8 mouse cellular contexts compared by ENCODE assay signal in the genomic region with DNA sequence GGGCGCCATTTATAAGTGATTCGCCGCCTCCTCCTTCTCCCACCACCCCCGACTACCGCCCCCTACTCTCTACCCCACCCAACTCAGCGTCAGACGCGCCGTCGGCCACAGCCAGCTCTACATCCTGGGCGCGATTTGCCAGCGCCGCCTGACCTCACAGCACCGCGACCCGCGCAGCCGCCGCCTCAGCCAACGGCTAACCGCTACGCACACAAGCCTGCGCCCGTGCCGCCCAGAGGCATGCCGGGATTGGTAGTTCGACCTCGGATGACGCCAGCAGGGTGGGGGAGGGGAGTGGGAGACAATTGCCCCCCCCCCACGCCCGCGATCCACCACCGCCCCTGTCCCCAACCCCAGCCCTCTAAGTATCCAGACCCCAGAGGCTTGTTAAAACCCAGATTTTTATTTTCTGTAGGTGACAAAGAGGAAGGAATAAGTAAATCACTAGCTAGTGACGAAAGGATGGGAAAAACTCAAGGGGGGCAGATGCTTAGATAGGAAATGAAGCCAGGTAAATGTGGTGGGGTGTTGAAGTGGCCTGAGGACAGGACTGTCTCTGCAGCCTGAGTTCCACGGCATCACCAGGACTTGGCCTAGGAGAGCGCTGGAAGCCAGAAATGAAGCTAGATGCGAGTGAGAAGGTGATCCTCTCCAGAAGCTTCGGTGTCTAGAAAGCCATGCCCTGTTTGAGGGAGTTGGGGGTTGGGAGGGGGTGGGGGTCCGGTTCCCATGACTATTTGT. TPM values are rescaled to one million over a fixed set of nuclear protein-coding genes. Genes with fewer than 3 reads are reported as not detected.
DNase-seq lines count a peak whose midpoint lies in the region; ATAC-seq lines count a peak whose summit lies in the region.

A gene (minus strand): TSS at position 208 of the 741 bp plus-strand sequence.

- ATAC-seq in intestine, embryonic 14.5 days (replicated peaks; ENCODE audit: low FRiP score, low TSS enrichment, low read depth), result peak; percentile 98

- H3K27me3 ChIP-seq in intestine, embryonic 14.5 days (replicated peaks; ENCODE audit: control insufficient read depth, insufficient read depth, low read length), result no peaks in the 10 kb centered on the region

- intact Hi-C loops in gastrocnemius, postnatal 14 days (cut with DNase I; ENCODE audit: low total_unique reads), result no loop called here
- intact Hi-C loops in left cerebral cortex, postnatal 14 days (cut with DNase I), result no loop called here

- H3K36me3 ChIP-seq in intestine, embryonic 14.5 days (ENCODE audit: control insufficient read depth, insufficient read depth, low read length), result no peaks in the 10 kb centered on the region

- 1% methylated on average over 36 of the region's 40 CpGs for WGBS in intestine, embryonic 14.5 days

- peak; percentile 98 for DNase-seq in adrenal gland, adult (ENCODE audit: inconsistent age in 2 of 2, low spot score in 1 of 2)
- peak; percentile 96 for DNase-seq in embryo, embryonic 10.5 days (ENCODE audit: low spot score)
- peak; percentile 98 for DNase-seq in gastrocnemius, postnatal 14 days
- peak; percentile 95 for DNase-seq in intestine, embryonic 14.5 days (ENCODE audit: low spot score)
- peak; percentile 99 for DNase-seq in left cerebral cortex, postnatal 14 days (ENCODE audit: low spot score in 2 of 2)
- peak; percentile 97 for DNase-seq in mesoderm, embryonic 11.5 days (ENCODE audit: low read depth, low spot score)
- DNase-seq in right cerebral cortex, postnatal 36 days (ENCODE audit: low spot score in 2 of 2), result peak; percentile 98
- DNase-seq in yolk sac, embryonic 10.5 days (ENCODE audit: low spot score), result peak; percentile 97

- H3K27ac ChIP-seq in intestine, embryonic 14.5 days (ENCODE audit: low read depth), result peak within 1 kb of the TSS; percentile 99

- peak within 1 kb of the TSS; percentile 87 for H3K4me2 ChIP-seq in intestine, embryonic 14.5 days (ENCODE audit: low read length)

- H3K9me3 ChIP-seq in intestine, embryonic 14.5 days (ENCODE audit: control insufficient read depth, low read length), result no peaks in the 10 kb centered on the region

- peak within 1 kb of the TSS; percentile 97 for H3K4me3 ChIP-seq in intestine, embryonic 14.5 days (ENCODE audit: low read depth, low read length)

- peaks cover 18% of the 10 kb centered on the region for H3K4me1 ChIP-seq in intestine, embryonic 14.5 days (replicated peaks; ENCODE audit: control insufficient read depth, insufficient read depth, low read length)

- peak within 1 kb of the TSS; percentile 99 for H3K9ac ChIP-seq in intestine, embryonic 14.5 days (ENCODE audit: low read length)

RNA-seq across cellular contexts. Expression of the gene that starts here (rescaled TPM):
- total RNA-seq in gastrocnemius, postnatal 14 days (2021), result 100 to 1,000 TPM; 156 to 165 TPM
- 414 and 456 TPM in 2 replicates for polyA plus RNA-seq in intestine, embryonic 14.5 days (2014; fragmentation: Nextera tagmentation; extraction: Ambion mirVana)
- 100 to 1,000 TPM; 376 to 382 TPM for total RNA-seq in left cerebral cortex, postnatal 14 days (2021)

Comparison
In these comparisons a context has a peak if more than half of its experiments do, and no peak if none do; other contexts are left out.
1. Peak in every context shown above with its lines: DNase-seq, ATAC-seq, H3K4me3 ChIP-seq and H3K27ac ChIP-seq.